ENCODE assay signal across 11 mouse cellular contexts in the genomic region with DNA sequence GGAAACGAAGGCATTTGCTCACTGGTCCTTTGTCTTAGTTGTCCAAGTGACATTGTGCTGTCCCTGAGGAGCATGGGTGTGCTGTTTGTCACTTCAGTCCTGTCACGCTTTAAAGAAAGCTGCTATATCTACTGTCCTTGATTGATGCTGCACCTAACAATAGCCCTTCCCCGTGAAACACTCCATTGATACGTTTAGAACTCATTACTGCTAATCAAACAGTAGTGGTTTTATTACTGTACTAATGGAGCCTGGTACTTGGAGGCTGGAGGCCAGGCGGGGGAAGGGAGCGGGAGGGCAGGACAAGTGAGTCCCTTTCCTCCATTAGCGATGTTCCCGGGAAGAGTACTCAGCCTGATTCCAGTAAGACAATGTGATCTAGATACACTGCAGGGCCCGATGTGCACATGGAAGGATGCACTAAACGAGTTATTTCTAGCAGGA.
DNase-seq lines count a peak whose midpoint lies in the region; ATAC-seq lines count a peak whose summit lies in the region.
"Had no signal": no experiment of that assay in that cellular context is flagged by ENCODE, and none has a peak within 500 bp of the region (broad histone marks: within the 10 kb centered on the region; RNA-seq: fewer than 3 reads in every experiment).

No protein-coding gene starts in this region.

- H3K4me1 ChIP-seq in neural tube, embryonic 11.5 days (ENCODE audit: control insufficient read depth, insufficient read depth, low read length) = peaks cover 16% of the 10 kb centered on the region
- H3K4me1 ChIP-seq in midbrain, embryonic 13.5 days (replicated peaks) = peaks cover 24% of the 10 kb centered on the region

- peak; percentile 35 to 40 for DNase-seq in cerebellum, postnatal 14 days
- DNase-seq in neural tube, embryonic 11.5 days (ENCODE audit: low spot score) = peak; percentile 57
- no peak for DNase-seq in neural tube, embryonic 10.5 days (ENCODE audit: extremely low spot score, low spot score)
- peak; percentile 51 for DNase-seq in thymus, postnatal 4 days
- no peak for DNase-seq in spleen, postnatal 14 days (ENCODE audit: low spot score in 2 of 2)
- DNase-seq in lung, postnatal 25 days (ENCODE audit: low spot score) = no peak
- DNase-seq: heart, adult 2 months; liver; spleen, adult 18-20 months had no signal

- no peak overlapping the region for H3K9ac ChIP-seq in neural tube, embryonic 11.5 days (ENCODE audit: low read length)
- H3K9ac ChIP-seq in midbrain, embryonic 13.5 days (replicated peaks) = no peak overlapping the region

- no peaks in the 10 kb centered on the region for H3K27me3 ChIP-seq in neural tube, embryonic 11.5 days (ENCODE audit: control insufficient read depth, insufficient read depth, low read length)
- H3K27me3 ChIP-seq in midbrain, embryonic 13.5 days = no peaks in the 10 kb centered on the region

- WGBS in neural tube, embryonic 11.5 days = 17% methylated on average over 10 of the region's 10 CpGs
- 26% methylated on average over 10 of the region's 10 CpGs for WGBS in midbrain, embryonic 13.5 days

- no peaks in the 10 kb centered on the region for H3K36me3 ChIP-seq in neural tube, embryonic 11.5 days (ENCODE audit: control insufficient read depth, insufficient read depth, low read length)
- no peaks in the 10 kb centered on the region for H3K36me3 ChIP-seq in midbrain, embryonic 13.5 days

- no peak overlapping the region for H3K4me3 ChIP-seq in neural tube, embryonic 11.5 days (ENCODE audit: low read depth, low read length)
- H3K4me3 ChIP-seq in midbrain, embryonic 13.5 days (replicated peaks) = no peak overlapping the region
- H3K4me3 ChIP-seq: heart, adult 2 months had no signal

- no peaks in the 10 kb centered on the region for H3K9me3 ChIP-seq in neural tube, embryonic 11.5 days (ENCODE audit: control insufficient read depth, low read length)
- no peaks in the 10 kb centered on the region for H3K9me3 ChIP-seq in midbrain, embryonic 13.5 days

- H3K27ac ChIP-seq in neural tube, embryonic 11.5 days (ENCODE audit: low read depth, low read length) = no peak overlapping the region
- H3K27ac ChIP-seq in midbrain, embryonic 13.5 days = peak overlapping the region; percentile 54; the same call in 1 of the 2 replicates
- H3K27ac ChIP-seq: heart, adult 2 months had no signal

- no peak for ATAC-seq in cerebellum, adult (ENCODE audit: insufficient number of reproducible peaks, low FRiP score, low TSS enrichment)
- ATAC-seq in neural tube, embryonic 11.5 days (ENCODE audit: insufficient read depth, low FRiP score, low TSS enrichment) = peak; percentile 69
- peak; percentile 64 for ATAC-seq in midbrain, embryonic 13.5 days

- no peak overlapping the region for H3K4me2 ChIP-seq in neural tube, embryonic 11.5 days (ENCODE audit: low read depth)
- H3K4me2 ChIP-seq in midbrain, embryonic 13.5 days (replicated peaks) = no peak overlapping the region

Comparison
In these comparisons a context has a peak if more than half of its experiments do, and no peak if none do; other contexts are left out.
1. DNase-seq: peak in cerebellum, postnatal 14 days (2 of 2), neural tube, embryonic 11.5 days (single experiment) and thymus, postnatal 4 days (single experiment); none in neural tube, embryonic 10.5 days (single experiment), spleen, postnatal 14 days (0 of 2) and lung, postnatal 25 days (single experiment).